Mouse (Mus musculus) C2C12 (cell line): Measurements from ENCODE around the gene Tnnc1.

Experiments used
- CEBPB ChIP-seq: IDR thresholded peaks from one replicate; pipeline ENCODE4 v1.6.1; 2011; ENCODE audit warnings: low read depth, mild to moderate bottlenecking, control low read depth, moderate library complexity
- CTCF ChIP-seq: IDR thresholded peaks from one replicate; pipeline ENCODE4 v1.5.1; 2011; ENCODE audit not compliant: control insufficient read depth, insufficient read depth, insufficient read length
- MYOG ChIP-seq: IDR thresholded peaks from one replicate; pipeline ENCODE4 v1.6.1; 2011; ENCODE audit not compliant: control insufficient read depth, insufficient read length; ENCODE audit errors: extremely low read depth

GRCm38 (mm10) chr14:31171821-31172220 lies 36.3 kb upstream of the Tnnc1 start:
- TF ChIP-seq CTCF (no peak), MYOG (no peak), CEBPB (no peak)
